Mouse (Mus musculus) retina, postnatal 7 days (tissue): ENCODE measurements around the gene Prr22.

Source experiments
- DNase-seq: peaks from one replicate; pipeline ENCODE4 v3.0.0-alpha.2; 2012; ENCODE audit warnings: low read depth, low spot score

Prr22 gene

DNA sequence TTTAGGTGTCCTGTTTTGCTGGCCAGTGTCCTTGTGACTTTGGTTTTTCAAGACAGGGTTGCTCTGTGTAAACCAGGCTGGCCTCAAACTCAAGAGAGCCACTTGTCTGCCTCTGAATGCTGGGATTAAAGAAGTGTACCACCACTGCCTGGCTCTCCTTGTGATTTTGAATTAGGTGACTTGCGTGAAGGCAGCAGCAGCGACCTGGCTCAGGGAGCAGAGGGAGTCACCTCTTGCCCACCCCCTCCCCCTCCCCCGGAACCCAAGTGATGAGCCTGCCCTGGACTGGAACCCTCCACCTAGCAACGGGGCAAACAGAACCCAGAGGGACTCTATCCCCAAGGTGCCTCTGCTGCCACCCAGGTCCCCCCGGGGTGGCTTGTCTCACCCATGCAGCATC lies at the start of gene Prr22:
Prr22 (plus strand) TSS at position 301 of the 400 bp plus-strand sequence.
- no peak for DNase-seq

DNA sequence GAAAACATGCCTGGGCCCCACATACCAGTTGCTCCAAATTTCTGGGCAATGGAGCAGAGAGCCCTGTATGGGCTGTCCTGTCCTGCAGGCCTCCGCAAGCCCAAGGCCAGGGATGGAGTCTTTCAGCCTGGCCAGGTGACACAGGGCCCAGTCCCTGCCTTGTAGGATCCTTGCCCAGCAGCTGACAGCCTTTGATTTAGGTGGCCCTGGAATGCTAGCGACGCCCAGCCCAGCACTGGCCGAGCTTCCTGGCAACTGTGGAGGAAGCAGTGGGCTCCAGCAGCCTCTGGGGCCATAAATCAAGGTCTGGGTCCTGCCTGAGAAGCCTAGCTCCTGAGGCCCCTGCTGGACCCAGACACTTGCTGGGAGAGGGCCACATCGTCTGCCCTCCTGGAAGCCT lies 47.6 kb upstream of the Prr22 start:
- no peak for DNase-seq

DNA sequence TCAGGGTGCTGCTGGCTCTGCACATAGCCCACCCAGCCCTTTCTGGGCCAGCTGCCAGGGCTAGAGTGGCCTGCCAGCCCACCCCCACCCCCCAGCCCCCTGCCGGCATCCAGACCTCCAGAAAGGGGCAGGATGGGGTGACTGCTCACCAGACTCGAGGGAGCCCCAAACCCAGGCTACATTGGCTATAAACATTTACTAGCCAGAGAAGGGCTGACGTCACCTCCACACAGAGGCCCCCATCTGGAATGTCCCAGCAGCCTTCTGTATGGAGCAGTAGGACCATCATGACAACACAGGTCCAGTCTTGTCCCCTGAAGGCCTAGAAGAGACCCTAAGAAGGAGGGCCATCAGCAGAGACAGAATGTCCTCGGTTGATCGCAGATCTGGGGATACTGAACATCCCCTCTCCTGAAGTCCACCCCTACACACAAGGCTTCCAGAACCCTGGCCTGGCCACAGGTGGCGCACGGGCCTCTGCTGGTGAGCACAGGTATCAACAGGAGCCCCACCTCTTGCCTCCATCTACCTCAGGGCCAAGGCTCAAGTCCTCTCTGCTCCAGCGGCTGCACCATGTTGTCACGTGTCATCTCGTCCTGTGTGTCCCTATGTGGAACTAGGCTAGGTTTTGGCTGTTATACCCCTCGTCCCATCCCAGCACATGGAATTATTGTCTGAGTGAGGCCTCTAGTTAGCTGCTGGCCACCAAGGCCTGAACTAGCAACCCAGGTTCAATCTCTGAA lies 46.5 kb upstream of the Prr22 start:
- no peak for DNase-seq

DNA sequence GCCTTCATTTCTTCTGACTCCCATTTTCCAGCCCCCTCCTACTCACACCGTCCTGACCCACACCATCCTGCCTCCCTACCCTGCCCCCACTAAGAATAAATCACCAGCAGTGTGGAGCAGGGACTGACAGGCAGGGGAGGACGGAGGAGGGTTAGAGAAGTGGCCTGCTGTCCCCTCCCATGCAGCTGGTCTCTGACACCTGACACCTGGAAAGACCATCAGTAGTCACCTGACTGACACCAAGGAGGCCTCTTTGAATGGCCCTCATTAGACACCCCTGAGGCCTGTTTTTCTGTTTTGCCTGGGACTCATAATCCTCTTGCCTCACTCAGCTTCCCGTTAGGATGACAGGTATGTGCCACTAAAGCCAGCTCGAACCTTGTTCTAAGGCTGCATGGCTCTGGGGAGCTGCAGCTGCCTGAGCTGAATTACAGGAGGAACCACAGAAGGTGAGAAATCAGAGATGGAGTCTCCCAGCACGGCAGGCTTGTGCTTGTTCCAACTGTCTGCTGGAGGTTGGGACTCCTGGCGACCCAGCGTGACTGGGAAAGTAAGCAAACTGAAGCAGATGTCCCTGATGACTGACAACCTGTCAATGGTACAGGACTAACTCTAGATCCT lies 42.9 kb upstream of the Prr22 start:
- no peak for DNase-seq

DNA sequence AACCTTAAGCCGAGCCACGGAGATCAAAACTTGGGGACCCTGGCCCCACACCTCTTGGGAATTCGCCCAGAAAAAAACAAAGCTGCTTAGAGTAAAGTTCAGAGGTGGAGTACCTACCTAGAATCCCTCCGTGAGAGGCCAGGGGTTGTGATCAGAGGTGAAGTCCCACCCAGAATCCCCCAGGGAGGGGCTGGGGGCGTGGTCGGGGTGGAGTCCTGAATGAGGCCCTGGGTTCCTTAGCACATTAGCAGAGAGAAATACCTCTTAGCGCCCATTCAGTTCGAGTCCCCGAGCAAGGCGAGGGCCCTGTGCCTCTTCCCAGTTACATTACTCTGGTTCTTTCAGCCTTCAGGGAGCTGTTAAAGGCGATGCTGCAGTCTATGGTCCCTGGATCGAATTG lies 42.4 kb upstream of the Prr22 start:
- DNase-seq, result no peak

DNA sequence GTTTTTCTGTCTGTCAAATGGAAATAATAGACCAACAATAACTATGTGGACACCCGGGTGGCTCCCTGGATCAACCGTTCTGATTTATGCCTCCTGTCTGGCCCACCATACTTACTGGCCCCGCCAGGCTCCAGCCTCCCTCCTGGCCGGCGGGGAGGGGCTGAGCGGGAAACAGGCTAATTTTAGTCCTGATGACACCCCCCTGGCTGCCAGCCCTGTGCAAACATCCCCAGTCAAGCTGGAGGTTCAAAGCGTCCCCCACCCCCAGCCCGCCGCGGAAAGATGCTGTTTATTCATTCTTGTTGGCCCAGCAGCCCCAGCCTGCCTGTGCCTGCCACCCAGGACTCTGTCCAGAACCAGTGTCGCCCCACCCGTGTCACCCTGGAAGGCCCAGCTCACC lies 41.9 kb upstream of the Prr22 start:
- DNase-seq, result no peak

DNA sequence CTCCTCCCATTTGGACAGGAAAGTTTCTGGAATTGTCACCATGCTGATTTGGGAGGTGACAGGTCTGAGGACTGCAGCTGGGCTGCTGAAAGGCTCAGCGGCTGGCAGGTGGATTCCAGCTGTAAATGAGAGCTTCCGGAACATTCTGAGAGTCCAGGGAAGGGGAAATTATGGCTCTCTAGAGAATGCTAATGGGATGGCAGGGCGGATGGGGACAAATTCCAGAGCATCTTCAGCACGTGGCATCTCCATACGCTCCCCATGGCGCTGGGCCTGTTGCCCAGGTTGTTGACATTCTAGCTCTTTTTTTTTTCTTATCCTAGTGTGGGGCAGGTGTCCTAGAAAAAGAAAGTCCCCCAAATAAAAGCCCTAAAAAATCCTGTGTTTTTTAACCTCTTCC lies 40.9 kb upstream of the Prr22 start:
- DNase-seq, result no peak

DNA sequence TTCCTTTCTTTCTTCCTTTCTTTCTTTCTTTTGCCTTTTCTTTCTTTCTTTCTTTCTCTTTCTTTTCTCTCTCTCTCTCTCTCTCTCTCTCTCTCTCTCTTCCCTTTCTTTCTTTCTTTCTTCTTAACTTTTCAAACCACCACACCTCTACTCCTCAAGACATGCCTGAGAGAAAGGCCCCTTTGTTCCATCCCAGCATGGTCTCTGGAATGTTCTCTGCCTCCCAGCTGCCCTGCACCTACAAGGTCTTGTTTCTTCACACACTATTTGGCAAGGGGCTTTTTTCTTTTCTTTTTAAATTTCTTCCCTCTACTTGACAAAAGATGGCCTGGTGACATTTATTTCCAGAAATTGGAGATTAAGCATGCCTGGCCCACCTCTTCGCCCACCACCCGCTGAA lies 40.4 kb upstream of the Prr22 start:
- DNase-seq, result no peak

DNA sequence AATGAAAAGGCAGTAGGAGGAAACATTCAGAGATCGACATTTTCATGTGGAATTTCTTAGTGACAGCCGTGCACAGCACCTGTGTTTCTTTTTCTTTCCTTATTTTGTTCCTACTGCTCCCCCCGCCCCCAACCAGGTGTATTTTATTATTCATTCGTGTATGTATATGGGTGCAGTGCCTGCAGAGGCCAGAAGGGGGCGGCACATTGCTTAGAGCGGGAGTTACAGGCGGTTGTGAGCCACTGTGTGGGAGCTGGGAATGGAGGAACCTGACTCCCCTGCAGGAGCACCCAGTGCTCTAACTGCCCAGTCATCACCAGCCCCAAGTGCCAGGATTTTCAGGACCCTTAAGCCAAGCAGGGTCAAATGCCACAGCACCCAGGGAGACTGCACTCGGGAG lies 33.5 kb upstream of the Prr22 start:
- DNase-seq, result no peak

DNA sequence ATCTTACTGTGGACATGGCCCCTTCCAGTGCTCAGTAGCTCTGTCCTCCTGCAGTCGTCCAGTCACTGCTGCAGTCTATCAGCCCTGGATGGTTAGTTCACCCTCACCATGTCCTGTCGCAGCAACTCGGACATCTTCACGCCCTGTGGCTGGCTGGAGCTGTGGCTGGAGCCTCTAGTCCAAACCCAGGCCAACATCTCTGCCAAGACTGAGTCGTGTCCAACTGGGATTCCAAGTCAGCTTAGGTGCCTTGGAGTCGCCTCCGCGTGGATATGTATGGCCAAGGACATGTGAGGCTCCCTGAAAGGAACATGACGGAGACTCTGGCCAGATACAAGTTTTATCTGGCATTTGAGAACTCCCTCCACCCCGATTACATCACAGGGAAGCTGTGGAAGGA lies 31.8 kb upstream of the Prr22 start:
- no peak for DNase-seq

DNA sequence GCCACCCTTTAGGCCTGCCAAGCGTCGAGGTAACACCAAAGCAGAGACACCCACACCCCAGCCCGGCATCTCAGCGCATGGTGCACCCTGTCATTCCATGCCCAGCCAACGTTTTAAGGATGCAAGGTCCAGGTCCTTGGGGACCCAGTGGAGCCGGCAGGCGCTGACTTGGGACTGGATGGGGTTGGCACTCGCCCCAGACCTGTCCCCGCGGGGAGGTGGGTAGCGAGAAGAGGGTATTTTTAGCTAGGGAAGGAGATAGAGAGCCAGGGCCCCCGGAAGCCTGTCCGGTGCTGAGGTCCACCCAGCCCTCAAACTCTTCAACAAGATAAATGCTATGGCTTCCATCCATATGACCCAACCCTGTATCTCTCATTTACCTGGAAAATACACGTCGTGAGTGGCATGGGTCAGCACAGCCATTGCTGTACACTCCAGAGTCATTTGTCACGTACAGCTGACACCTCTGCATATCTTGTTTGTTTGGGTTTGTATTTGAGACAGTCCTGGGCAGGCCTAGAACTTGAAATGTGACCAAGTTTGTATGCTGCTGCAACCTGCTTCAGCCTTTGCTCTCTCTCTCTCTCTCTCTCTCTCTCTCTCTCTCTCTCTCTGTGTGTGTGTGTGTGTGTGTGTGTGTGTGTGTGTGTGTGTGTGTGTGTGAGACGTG lies 29.8 kb upstream of the Prr22 start:
- DNase-seq, result no peak

DNA sequence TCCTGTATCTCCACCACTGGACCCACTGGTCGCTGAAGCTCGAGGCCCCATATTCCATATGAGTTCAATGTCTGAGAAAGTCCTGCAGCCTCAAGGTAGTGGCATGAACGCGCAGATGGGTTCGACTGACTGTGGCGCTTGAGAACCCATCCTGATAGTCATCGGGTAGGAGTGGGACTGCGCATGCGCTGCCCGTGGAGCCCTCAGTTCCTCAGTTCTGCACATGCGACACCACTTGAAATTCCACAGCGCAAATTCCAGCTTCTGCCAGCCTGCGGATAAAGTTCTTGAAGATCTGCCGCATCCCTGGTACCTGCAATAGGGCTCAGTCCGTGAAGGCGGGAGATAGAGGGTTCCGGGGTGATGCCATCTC lies 29.3 kb upstream of the Prr22 start:
- DNase-seq, result no peak

DNA sequence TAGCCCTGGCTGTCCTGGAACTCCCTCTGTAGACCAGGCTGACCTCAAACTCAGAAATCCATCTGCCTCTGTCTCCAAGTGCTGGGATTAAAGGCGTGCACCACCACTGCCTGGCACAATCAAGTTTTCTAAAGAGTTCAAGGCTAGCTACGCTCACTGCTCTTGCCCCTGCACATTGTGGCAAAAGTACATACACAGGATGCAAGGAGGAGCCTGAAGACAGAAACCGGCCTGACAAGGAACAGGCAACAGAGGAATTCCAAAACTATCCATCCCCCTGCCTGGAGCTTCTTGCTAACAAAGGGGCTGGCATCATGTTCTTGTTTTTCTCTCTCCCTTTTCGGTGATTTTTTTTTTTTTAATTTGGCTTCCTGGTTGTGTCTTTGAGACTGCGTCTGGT lies 25.9 kb upstream of the Prr22 start:
- DNase-seq, result no peak

DNA sequence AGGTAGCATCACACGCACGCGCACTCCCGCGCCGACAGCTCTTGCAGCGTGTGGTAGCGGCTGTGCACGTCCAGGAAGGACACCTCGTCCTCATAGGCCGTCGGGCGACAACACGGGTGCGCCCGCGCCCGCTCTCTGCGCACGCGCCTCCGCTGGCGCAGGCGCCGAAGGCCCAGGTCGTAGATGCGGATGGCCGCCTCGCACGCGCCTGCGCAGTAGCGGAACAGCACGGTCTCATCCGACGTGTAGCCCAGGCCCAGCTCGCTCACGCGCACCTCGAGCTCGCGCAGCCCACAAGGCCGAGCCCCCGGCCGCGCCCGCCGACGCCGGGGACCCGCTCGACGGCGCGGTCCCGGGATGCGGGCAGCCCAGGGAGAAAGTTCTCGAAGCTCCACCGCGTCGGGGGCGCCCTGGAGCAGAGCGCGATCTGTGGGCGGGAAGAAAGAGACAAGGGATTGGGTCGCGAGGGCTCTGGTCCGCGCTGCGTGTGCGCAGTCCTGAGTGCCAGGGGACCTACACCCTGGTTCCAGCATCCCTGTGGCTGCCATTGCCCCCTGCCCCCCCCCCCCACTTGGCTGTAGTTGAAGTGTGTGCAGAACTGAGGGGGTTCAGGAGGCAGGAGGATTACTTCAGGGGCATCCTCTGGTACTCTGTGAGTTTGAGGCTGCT lies 18.5 kb upstream of the Prr22 start:
- no peak for DNase-seq

DNA sequence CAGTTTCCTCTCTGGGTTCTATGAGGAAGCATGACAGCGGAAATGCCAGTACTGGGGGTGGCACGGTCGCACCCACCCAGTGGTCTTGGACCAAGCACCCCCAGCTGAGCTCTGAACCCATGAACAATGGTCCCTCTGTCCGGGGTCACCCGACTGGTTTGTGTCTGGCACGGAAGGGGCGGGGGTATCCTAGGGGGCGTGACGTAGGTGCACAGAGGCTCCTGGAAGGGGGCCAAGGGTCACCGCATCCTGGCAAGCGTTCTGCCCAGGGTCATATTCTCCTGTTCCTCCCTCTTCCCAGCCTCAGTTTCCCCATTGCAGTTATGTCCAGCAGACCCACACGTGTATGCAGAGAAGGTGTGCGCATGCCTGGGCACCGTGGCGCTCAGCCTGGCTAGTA lies 16.6 kb upstream of the Prr22 start:
- DNase-seq, result no peak

DNA sequence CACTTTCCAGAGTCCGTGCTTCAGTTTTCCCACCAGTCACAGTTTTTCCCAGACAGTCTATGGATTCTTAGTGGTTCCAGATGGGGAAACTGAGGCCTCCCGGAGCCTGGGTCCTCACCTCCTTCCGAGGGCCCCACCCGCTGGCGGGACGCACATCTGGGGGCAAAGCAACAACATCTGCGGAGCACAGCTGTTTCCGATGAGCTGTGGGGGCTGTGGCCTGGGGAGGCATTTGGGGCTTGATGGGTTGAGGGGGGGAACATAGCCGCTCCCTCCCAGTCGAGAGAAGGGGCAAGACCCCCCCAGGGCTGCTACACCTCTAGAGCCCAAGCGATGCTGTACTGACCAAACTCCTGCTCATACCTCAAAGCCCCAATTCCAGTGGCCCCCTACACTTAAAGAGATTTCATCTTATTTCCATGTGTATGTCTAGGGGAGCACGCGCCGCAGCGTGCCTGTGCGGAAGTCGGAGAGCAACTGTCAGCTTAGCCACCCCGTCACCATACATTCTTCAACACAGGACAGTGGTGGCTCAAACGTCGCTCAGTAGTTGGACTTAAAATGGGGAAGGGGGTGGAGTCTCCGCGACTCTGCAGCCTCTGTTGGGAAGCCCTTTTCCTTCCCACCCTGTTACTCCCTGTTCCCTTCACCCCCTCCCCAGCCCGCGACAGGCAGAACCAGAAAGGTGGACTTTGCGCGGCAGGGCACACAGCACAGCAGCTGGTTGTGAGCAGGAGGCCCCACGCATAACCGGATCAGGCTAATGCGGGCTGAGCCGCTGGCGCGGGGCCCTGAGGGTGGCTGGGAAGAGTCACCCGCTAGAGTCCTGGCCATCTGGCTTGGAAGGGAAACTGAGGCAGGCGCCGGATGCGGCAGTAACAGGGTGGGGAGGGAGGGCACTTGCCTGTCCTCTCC lies 15.5 kb upstream of the Prr22 start:
- DNase-seq, result peak; percentile 45

DNA sequence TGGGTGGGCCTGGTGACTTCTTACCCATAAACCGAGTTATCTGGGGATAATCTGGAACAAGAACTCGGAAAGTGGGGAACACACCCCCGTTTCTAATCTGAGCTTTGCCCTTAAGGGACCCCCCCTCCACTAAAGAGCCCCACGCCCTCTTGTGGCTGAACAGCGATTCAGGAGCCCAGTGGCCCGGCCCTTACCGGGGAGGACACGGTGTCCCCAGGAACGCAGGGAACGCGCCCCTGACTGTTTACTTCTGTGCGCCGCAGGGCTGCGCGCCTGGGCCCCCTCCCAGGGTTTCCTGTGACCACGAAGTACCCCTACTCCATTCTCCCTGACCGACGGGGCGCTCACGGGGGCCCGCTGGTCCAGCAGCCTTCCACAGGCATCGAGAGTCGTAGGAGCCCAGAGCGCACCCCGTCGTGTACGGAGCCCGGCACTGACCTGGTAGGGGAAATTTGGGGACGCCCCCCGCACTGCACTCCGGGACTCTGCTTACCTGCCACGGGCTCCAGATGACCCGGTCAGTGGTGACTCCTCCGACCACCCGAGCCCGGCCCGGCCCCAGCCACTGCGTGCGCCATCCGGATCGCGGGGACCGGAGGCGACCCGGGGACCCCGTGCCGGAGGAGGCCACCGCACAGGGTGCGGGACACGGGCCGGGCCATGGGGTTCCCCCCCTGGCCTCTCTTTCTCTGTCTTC lies 13.2 kb upstream of the Prr22 start:
- DNase-seq, result no peak

DNA sequence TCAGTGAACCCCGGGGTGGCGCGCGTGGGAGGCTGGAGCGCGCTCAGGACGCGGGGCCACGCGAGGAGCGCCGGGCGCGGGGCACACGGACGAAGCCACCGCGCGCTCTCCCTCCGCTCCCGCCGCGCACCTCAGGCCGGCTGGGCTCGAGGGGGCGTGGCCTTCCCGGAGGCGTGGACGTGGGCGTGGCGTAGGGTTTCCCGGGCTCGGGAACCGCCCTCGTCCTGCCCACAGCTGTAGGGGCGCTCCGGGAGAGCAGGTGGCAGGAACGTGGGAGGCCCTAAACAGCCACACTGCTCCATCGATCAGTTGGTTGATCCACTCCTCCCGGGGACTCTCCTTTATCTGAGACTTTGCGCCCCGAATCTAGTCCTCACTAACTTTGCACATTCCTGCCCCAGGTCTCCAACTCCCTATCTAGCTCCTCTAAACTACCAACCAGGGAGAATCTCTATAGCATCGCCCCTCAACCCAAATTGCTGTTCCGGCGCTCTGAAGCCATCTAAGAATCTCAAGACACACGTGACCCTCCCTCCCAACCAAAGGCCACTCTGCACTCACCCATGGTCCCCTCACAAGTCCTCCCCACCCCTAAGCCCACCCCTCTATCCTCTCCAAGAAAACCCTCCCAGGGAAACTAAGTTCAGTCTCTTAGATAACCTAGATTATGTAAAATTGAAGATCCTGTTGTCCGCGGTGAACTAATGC lies 12.5 kb upstream of the Prr22 start, which contains the start of gene Nrtn:
Nrtn (minus strand) TSS at position 115 of the 708 bp plus-strand sequence.
- peak; percentile 82 for DNase-seq

DNA sequence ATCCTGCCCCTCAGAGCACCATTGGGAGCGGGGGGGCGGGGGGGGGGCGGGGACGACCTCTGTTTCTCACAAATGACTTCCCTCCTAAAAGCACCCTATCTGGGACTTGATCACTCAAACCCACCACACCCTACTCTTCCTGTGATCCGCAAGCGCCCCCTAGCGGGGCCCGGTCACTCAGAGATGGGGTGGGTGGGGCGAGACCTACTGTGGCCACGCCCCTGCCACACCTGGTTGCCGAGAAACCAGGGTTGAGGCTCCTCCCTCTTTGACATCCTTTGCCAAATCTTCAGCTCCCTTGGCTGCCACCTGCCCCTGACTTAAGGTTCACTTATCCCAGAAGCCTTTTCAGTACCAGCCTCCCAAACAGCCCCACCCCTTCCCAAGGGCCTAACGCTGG lies 11.9 kb upstream of the Prr22 start:
- DNase-seq, result peak; percentile 36

DNA sequence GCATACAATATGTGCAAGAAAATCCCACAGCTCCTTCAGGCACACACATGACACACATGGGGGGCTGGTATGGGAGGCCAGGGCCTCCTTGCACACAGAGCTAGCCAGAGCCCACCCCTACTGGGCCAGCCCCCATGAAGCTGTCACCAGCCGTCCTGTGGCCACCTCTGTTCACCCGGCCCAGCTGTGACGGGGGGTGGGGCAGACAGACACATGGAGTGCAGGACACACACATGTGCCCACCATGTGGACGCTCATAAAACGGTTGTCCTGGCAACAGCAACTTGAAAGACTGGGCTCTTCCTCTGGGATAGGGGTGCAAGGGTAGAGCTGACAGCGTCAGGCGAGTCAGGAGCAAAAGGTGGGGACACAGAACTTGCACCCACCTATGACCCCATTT lies 10.8 kb upstream of the Prr22 start:
- DNase-seq, result no peak
